In genomic region chr5:107360054-107360730, GRCm38 (mm10) we compare ENCODE assay signal across 8 mouse cellular contexts. TPM values are rescaled to one million over a fixed set of nuclear protein-coding genes. Genes with fewer than 3 reads are reported as not detected.
DNase-seq lines count a peak whose midpoint lies in the region; ATAC-seq and TF ChIP-seq lines count a peak whose summit lies in the region.

No protein-coding gene starts in this region.

- peak overlapping the region; percentile 57 for H3K9ac ChIP-seq in neural tube, embryonic 15.5 days (replicated peaks)

- peak; percentile 15; the same call in 1 of the 2 replicates for ATAC-seq in neural tube, embryonic 15.5 days (ENCODE audit: low FRiP score)

- H3K79me3 ChIP-seq in C2C12 (ENCODE audit: low read depth): no peaks in the 10 kb centered on the region

- no peaks in the 10 kb centered on the region for H3K9me3 ChIP-seq in forebrain, embryonic 10.5 days
- no peaks in the 10 kb centered on the region for H3K9me3 ChIP-seq in limb, embryonic 10.5 days (replicated peaks)
- H3K9me3 ChIP-seq in neural tube, embryonic 15.5 days (replicated peaks): no peaks in the 10 kb centered on the region

- peak overlapping the region; percentile 58 for H3K4me2 ChIP-seq in neural tube, embryonic 15.5 days

- H3K36me3 ChIP-seq in C2C12 (ENCODE audit: control insufficient read depth, insufficient read depth): no peaks in the 10 kb centered on the region
- H3K36me3 ChIP-seq in forebrain, embryonic 10.5 days (replicated peaks): no peaks in the 10 kb centered on the region
- H3K36me3 ChIP-seq in limb, embryonic 10.5 days: no peaks in the 10 kb centered on the region
- no peaks in the 10 kb centered on the region for H3K36me3 ChIP-seq in neural tube, embryonic 15.5 days

- DNase-seq in cerebellum, adult 9-10 months: peak; percentile 47
- DNase-seq in cerebellum, postnatal 4 days (ENCODE audit: low spot score in 2 of 2): no peak
- DNase-seq in forebrain, embryonic 10.5 days (ENCODE audit: extremely low spot score, low spot score): no peak
- no peak for DNase-seq in limb, embryonic 10.5 days (ENCODE audit: low spot score)
- no peak for DNase-seq in ovary, adult 18-20 months (ENCODE audit: low spot score)
- DNase-seq in layer of hippocampus, postnatal 36 days: no peak

- H3K79me2 ChIP-seq in C2C12 (ENCODE audit: control insufficient read depth, insufficient read depth): no peaks in the 10 kb centered on the region

- H3K4me1 ChIP-seq in forebrain, embryonic 10.5 days: peaks cover 7% of the 10 kb centered on the region; the same call in 1 of the 2 replicates
- H3K4me1 ChIP-seq in limb, embryonic 10.5 days: peaks cover 11% of the 10 kb centered on the region
- peaks cover 3% of the 10 kb centered on the region; the same call in 1 of the 2 replicates for H3K4me1 ChIP-seq in neural tube, embryonic 15.5 days

- WGBS in forebrain, embryonic 10.5 days: 25% methylated on average over 9 of the region's 9 CpGs
- WGBS in limb, embryonic 10.5 days: 32% methylated on average over 9 of the region's 9 CpGs
- WGBS in neural tube, embryonic 15.5 days: 11% methylated on average over 9 of the region's 9 CpGs

- peak overlapping the region; percentile 81 for H3K27ac ChIP-seq in forebrain, embryonic 10.5 days
- peak overlapping the region; percentile 81 for H3K27ac ChIP-seq in limb, embryonic 10.5 days
- peak overlapping the region; percentile 82 for H3K27ac ChIP-seq in neural tube, embryonic 15.5 days (replicated peaks)

- no peak for TF ChIP-seq CTCF in C2C12 (IDR thresholded peaks at IDR 0.05; ENCODE audit: control insufficient read depth, insufficient read depth, insufficient read length)

- H3K27me3 ChIP-seq in C2C12 (ENCODE audit: control insufficient read depth, insufficient read depth, insufficient read length): no peaks in the 10 kb centered on the region
- no peaks in the 10 kb centered on the region for H3K27me3 ChIP-seq in forebrain, embryonic 10.5 days (ENCODE audit: poor library complexity, severe bottlenecking)
- no peaks in the 10 kb centered on the region for H3K27me3 ChIP-seq in limb, embryonic 10.5 days (ENCODE audit: low read depth, poor library complexity, severe bottlenecking)
- no peaks in the 10 kb centered on the region for H3K27me3 ChIP-seq in neural tube, embryonic 15.5 days (replicated peaks)

- H3K4me3 ChIP-seq in C2C12 (ENCODE audit: insufficient read depth, poor library complexity, severe bottlenecking): peak overlapping the region; percentile 14
- peak overlapping the region; percentile 72 for H3K4me3 ChIP-seq in forebrain, embryonic 10.5 days
- H3K4me3 ChIP-seq in limb, embryonic 10.5 days: peak overlapping the region; percentile 74
- peak overlapping the region; percentile 57 for H3K4me3 ChIP-seq in neural tube, embryonic 15.5 days (replicated peaks)

- H3ac ChIP-seq in C2C12 (ENCODE audit: control insufficient read depth, insufficient read length, low read depth): no peak overlapping the region

TF ChIP-seq in C2C12, 6 proteins besides CTCF, POLR2A, EP300 and RAD21:
- TF ChIP-seq FOSL1 (IDR thresholded peaks at IDR 0.05; ENCODE audit: insufficient read depth, low read length, poor library complexity, severe bottlenecking): no peak
- TF ChIP-seq USF1 (IDR thresholded peaks at IDR 0.05; ENCODE audit: low read depth): no peak
- TF ChIP-seq MYOG (IDR thresholded peaks at IDR 0.05; ENCODE audit: control insufficient read depth, extremely low read depth, insufficient read length): no peak
- TF ChIP-seq MAX (IDR thresholded peaks at IDR 0.05): no peak

RNA-seq across cellular contexts. Expression of gene Brdt, which starts 29.2 kb away (rescaled TPM):
- polyA plus RNA-seq in C2C12 (2012; fragmentation: generic; extraction: Trizol): 0.09 TPM
- 0.77 TPM in 2 replicates for polyA plus RNA-seq in forebrain, embryonic 10.5 days (2016; fragmentation: Nextera tagmentation; extraction: Ambion mirVana)
- polyA plus RNA-seq in limb, embryonic 10.5 days (2016; fragmentation: Nextera tagmentation; extraction: Ambion mirVana): 0.73 and 1.3 TPM in 2 replicates
- 4.3 and 4.7 TPM in 2 replicates for polyA plus RNA-seq in neural tube, embryonic 15.5 days (2015; fragmentation: Nextera tagmentation; extraction: Ambion mirVana)
- total RNA-seq in layer of hippocampus, postnatal 36 days (2021): 10 to 100 TPM; 17.6 to 18.5 TPM

RNA-seq across cellular contexts. Expression of gene Ephx4, which starts 42.3 kb away (rescaled TPM):
- not detected for polyA plus RNA-seq in C2C12 (2012; fragmentation: generic; extraction: Trizol)
- polyA plus RNA-seq in forebrain, embryonic 10.5 days (2016; fragmentation: Nextera tagmentation; extraction: Ambion mirVana): 0.68 and 0.75 TPM in 2 replicates
- 0.36 TPM in 2 replicates for polyA plus RNA-seq in limb, embryonic 10.5 days (2016; fragmentation: Nextera tagmentation; extraction: Ambion mirVana)
- 3.8 and 5.4 TPM in 2 replicates for polyA plus RNA-seq in neural tube, embryonic 15.5 days (2015; fragmentation: Nextera tagmentation; extraction: Ambion mirVana)
- 10 to 100 TPM; 56.5 to 61.7 TPM for total RNA-seq in layer of hippocampus, postnatal 36 days (2021)

Comparison
In these comparisons a context has a peak if more than half of its experiments do, and no peak if none do; other contexts are left out.
1. H3K4me3 ChIP-seq: peak in every context shown above with its lines; median percentile 74 in limb, embryonic 10.5 days; 72 in forebrain, embryonic 10.5 days; 57 in neural tube, embryonic 15.5 days; 14 in C2C12.